9 mouse cellular contexts compared by ENCODE assay signal in the genomic region with DNA sequence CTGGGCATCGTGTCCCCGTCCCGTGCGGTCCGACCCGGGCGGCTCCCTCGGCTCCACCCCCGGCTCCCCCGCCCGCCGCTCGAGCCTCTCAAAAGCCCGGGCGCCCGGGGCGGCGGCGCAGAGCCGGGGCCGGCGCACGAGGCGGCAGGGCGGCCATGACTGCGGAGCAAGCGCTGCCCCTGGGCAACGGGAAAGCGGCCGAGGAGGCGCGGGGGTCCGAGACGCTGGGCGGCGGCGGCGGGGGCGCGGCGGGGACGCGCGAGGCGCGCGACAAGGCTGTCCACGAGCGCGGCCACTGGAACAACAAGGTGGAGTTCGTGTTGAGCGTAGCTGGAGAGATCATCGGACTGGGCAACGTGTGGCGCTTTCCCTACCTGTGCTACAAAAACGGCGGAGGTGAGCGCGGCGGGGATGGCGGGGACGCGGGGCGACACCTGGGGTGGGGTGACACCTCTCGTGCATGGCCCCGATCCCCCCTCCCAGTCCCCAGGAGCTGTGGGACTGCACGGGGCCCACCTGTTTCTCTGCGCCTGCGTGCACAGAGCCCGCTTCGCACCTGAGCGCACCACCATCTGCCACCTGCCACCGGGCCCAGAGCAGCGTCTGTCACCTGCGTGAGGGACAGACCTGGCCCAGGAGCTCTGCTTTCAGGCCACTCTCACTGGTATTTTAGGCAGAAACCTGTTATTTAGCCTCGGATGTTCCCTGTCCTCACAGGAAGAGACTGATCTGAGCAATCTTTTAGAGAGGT. TPM values are rescaled to one million over a fixed set of nuclear protein-coding genes. Genes with fewer than 3 reads are reported as not detected.
DNase-seq lines count a peak whose midpoint lies in the region; ATAC-seq and TF ChIP-seq lines count a peak whose summit lies in the region.
"Had no signal": no experiment of that assay in that cellular context is flagged by ENCODE, and none has a peak within 500 bp of the region (broad histone marks: within the 10 kb centered on the region; RNA-seq: fewer than 3 reads in every experiment).

A gene (plus strand): TSS at position 120 of the 751 bp plus-strand sequence.

- peaks cover 6% of the 10 kb centered on the region for H3K4me1 ChIP-seq in heart, embryonic 16.5 days (ENCODE audit: control insufficient read depth, insufficient read depth, low read length)
- no peaks in the 10 kb centered on the region for H3K4me1 ChIP-seq in heart, adult 2 months (ENCODE audit: control insufficient read depth, insufficient read depth, low read length)
- peaks cover 8% of the 10 kb centered on the region for H3K4me1 ChIP-seq in embryonic facial prominence, embryonic 12.5 days
- H3K4me1 ChIP-seq in neural tube, embryonic 11.5 days (ENCODE audit: control insufficient read depth, insufficient read depth, low read length): no peaks in the 10 kb centered on the region

- no peak for ATAC-seq in heart, embryonic 16.5 days (replicated peaks; ENCODE audit: extremely low read depth, insufficient read depth, low FRiP score)
- no peak for ATAC-seq in embryonic facial prominence, embryonic 12.5 days (ENCODE audit: insufficient number of reproducible peaks, insufficient read depth, low FRiP score, low TSS enrichment)
- no peak for ATAC-seq in neural tube, embryonic 11.5 days (ENCODE audit: insufficient read depth, low FRiP score, low TSS enrichment)
- ATAC-seq: Patski had no signal

- H3K27ac ChIP-seq in heart, embryonic 16.5 days (ENCODE audit: low read length): no peak within 1 kb of the TSS
- H3K27ac ChIP-seq in heart, adult 2 months: no peak within 1 kb of the TSS
- no peak within 1 kb of the TSS for H3K27ac ChIP-seq in embryonic facial prominence, embryonic 12.5 days
- H3K27ac ChIP-seq in neural tube, embryonic 11.5 days (ENCODE audit: low read depth, low read length): no peak within 1 kb of the TSS

- no peak for TF ChIP-seq POLR2A in heart, adult 2 months (IDR thresholded peaks at IDR 0.05; ENCODE audit: insufficient read depth, low read depth, low read length)

- no peak for TF ChIP-seq EP300 in heart, adult 2 months (IDR thresholded peaks at IDR 0.05; ENCODE audit: insufficient read depth, low read depth, low read length)

- peaks cover 51% of the 10 kb centered on the region for H3K27me3 ChIP-seq in heart, embryonic 16.5 days (ENCODE audit: control insufficient read depth, insufficient read depth, low read length)
- peaks cover 5% of the 10 kb centered on the region for H3K27me3 ChIP-seq in heart, adult 2 months (ENCODE audit: control insufficient read depth, insufficient read depth, low read length)
- H3K27me3 ChIP-seq in embryonic facial prominence, embryonic 12.5 days: peaks cover 48% of the 10 kb centered on the region
- peaks cover 31% of the 10 kb centered on the region for H3K27me3 ChIP-seq in neural tube, embryonic 11.5 days (ENCODE audit: control insufficient read depth, insufficient read depth, low read length)

- H3K79me2 ChIP-seq in heart, adult 2 months (replicated peaks; ENCODE audit: control insufficient read depth, insufficient read depth, low read length): no peaks in the 10 kb centered on the region

- H3K36me3 ChIP-seq in heart, embryonic 16.5 days (ENCODE audit: control insufficient read depth, insufficient read depth): no peaks in the 10 kb centered on the region
- no peaks in the 10 kb centered on the region for H3K36me3 ChIP-seq in heart, adult 2 months (ENCODE audit: control insufficient read depth, insufficient read depth, low read length)
- H3K36me3 ChIP-seq in embryonic facial prominence, embryonic 12.5 days: no peaks in the 10 kb centered on the region
- H3K36me3 ChIP-seq in neural tube, embryonic 11.5 days (ENCODE audit: control insufficient read depth, insufficient read depth, low read length): no peaks in the 10 kb centered on the region

- H3K4me3 ChIP-seq in heart, embryonic 16.5 days (ENCODE audit: low read length): peak within 1 kb of the TSS; percentile 46
- H3K4me3 ChIP-seq in heart, adult 2 months: no peak within 1 kb of the TSS
- peak within 1 kb of the TSS; percentile 46 for H3K4me3 ChIP-seq in embryonic facial prominence, embryonic 12.5 days
- H3K4me3 ChIP-seq in neural tube, embryonic 11.5 days (ENCODE audit: low read depth, low read length): peak within 1 kb of the TSS; percentile 46

- H3K4me2 ChIP-seq in heart, embryonic 16.5 days (ENCODE audit: low read depth, low read length): peak within 1 kb of the TSS; percentile 66
- peak within 1 kb of the TSS; percentile 87 for H3K4me2 ChIP-seq in embryonic facial prominence, embryonic 12.5 days (replicated peaks)
- H3K4me2 ChIP-seq in neural tube, embryonic 11.5 days (ENCODE audit: low read depth): peak within 1 kb of the TSS; percentile 92

- intact Hi-C loops in heart, adult 2 months (cut with DNase I): no loop called here

- DNase-seq in heart, adult 2 months: no peak
- DNase-seq in R1 (ENCODE audit: low read depth, low spot score): peak; percentile 9
- peak in 1 of 2 experiments; percentile 45 for DNase-seq in layer of hippocampus, postnatal 14 days (ENCODE audit: low spot score in 2 of 2)
- DNase-seq in neural tube, embryonic 11.5 days (ENCODE audit: low spot score): peak; percentile 62
- DNase-seq in spleen, adult 18-20 months: no peak
- no peak for DNase-seq in MN1 (ENCODE audit: low spot score)

- 4% methylated on average over 74 of the region's 76 CpGs for WGBS in heart, embryonic 16.5 days
- 6% methylated on average over 65 of the region's 76 CpGs for WGBS in heart, adult 2 months
- WGBS in embryonic facial prominence, embryonic 12.5 days: 3% methylated on average over 75 of the region's 76 CpGs
- 4% methylated on average over 65 of the region's 76 CpGs for WGBS in neural tube, embryonic 11.5 days

- no peak for TF ChIP-seq CTCF in heart, adult 2 months (IDR thresholded peaks at IDR 0.05)

- H3K9me3 ChIP-seq in heart, embryonic 16.5 days (replicated peaks; ENCODE audit: control insufficient read depth, low read length): no peaks in the 10 kb centered on the region
- H3K9me3 ChIP-seq in embryonic facial prominence, embryonic 12.5 days: no peaks in the 10 kb centered on the region
- H3K9me3 ChIP-seq in neural tube, embryonic 11.5 days (ENCODE audit: control insufficient read depth, low read length): no peaks in the 10 kb centered on the region

- H3K9ac ChIP-seq in heart, embryonic 16.5 days (ENCODE audit: low read length): no peak within 1 kb of the TSS; the same call in 1 of the 2 replicates
- no peak within 1 kb of the TSS for H3K9ac ChIP-seq in heart, adult 2 months (ENCODE audit: low read depth, low read length)
- H3K9ac ChIP-seq in embryonic facial prominence, embryonic 12.5 days: peak within 1 kb of the TSS; percentile 53
- peak within 1 kb of the TSS; percentile 62 for H3K9ac ChIP-seq in neural tube, embryonic 11.5 days (ENCODE audit: low read length)

RNA-seq across cellular contexts. Expression of the gene that starts here (rescaled TPM):
- polyA plus RNA-seq in heart, embryonic 16.5 days (2015; fragmentation: Nextera tagmentation; extraction: Ambion mirVana): not detected in 2 replicates
- total RNA-seq in heart, adult 2 months (2021): not detected
- polyA plus RNA-seq in heart, adult 2 months (2012; rRNA removed): not detected in 2 replicates
- 0.37 and 0.38 TPM in 2 replicates for polyA plus RNA-seq in embryonic facial prominence, embryonic 12.5 days (2016; fragmentation: Nextera tagmentation; extraction: Ambion mirVana)
- total RNA-seq in layer of hippocampus, postnatal 14 days (2021): 100 to 1,000 TPM; 133 to 148 TPM
- 0.53 and 1.1 TPM in 2 replicates for polyA plus RNA-seq in neural tube, embryonic 11.5 days (2014; fragmentation: Nextera tagmentation; extraction: Ambion mirVana)
- polyA plus RNA-seq: Patski had no signal

Comparison
In these comparisons a context has a peak if more than half of its experiments do, and no peak if none do; other contexts are left out.
1. RNA of the gene that starts here (total RNA-seq): 133 to 148 TPM in layer of hippocampus, postnatal 14 days; not detected in heart, adult 2 months; every median in the first group is over 100 times any median in the second.
2. H3K9ac ChIP-seq: peak in embryonic facial prominence, embryonic 12.5 days (single experiment) and neural tube, embryonic 11.5 days (single experiment); none in heart, embryonic 16.5 days (single experiment) and heart, adult 2 months (single experiment).
3. DNase-seq: peak in R1 (single experiment) and neural tube, embryonic 11.5 days (single experiment); none in heart, adult 2 months (0 of 2), spleen, adult 18-20 months (0 of 2) and MN1 (single experiment).
4. Peak in every context shown above with its lines, with median percentiles within 50 percentile points of each other: H3K4me2 ChIP-seq.